11 mouse cellular contexts compared by ENCODE assay signal in the genomic region with DNA sequence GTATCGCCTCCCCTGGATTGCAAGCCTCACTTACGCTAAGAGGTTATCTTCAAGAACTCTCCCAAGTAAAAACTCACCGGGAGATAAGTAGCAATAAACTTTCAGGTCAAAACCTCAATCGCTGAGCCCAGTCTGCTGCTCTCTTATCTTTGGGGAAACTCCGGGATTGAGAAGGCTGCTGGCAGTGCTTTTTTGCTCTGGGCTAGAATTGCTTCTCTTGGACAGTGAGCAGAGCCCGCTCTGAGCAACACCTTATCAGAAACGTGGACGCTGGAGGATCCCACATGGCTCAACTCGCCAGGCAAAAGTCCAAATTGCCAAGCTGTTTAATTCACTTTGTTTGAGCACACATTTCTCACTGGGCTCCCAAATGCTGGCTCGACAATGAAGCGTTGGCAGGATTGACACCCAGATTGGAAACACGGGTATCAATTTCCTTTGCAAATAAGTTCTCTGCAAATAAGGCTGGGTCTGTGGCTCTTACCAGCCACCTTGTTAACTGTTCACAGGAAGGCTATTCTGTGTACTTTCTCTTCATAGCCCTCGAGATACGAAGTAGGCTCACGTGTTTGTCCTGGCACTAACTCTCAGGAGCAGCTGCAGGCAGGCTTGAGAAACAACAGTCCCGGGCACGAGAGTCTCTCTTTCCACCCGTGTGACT.
DNase-seq lines count a peak whose midpoint lies in the region; ATAC-seq and TF ChIP-seq lines count a peak whose summit lies in the region.
"Had no signal": no experiment of that assay in that cellular context is flagged by ENCODE, and none has a peak within 500 bp of the region (broad histone marks: within the 10 kb centered on the region; RNA-seq: fewer than 3 reads in every experiment).

No protein-coding gene starts in this region.

- H3K4me1 ChIP-seq in liver, adult 2 months (ENCODE audit: control insufficient read depth, insufficient read depth, low read length) = peaks cover 7% of the 10 kb centered on the region; the same call in 1 of the 2 replicates
- 0 out of 2 replicates have a peak, but pooled peaks cover 5% of the 10 kb centered on the region for H3K4me1 ChIP-seq in liver, embryonic 11.5 days (replicated peaks; ENCODE audit: control insufficient read depth, insufficient read depth, low read length)
- H3K4me1 ChIP-seq in heart, embryonic 10.5 days = peaks cover 14% of the 10 kb centered on the region
- no peaks in the 10 kb centered on the region for H3K4me1 ChIP-seq in stomach, postnatal 0 days (replicated peaks; ENCODE audit: control insufficient read depth, insufficient read depth)
- no peaks in the 10 kb centered on the region for H3K4me1 ChIP-seq in thymus, adult 2 months (replicated peaks; ENCODE audit: control insufficient read depth, insufficient read depth, low read length)

- H3K9me3 ChIP-seq in liver, embryonic 11.5 days (ENCODE audit: control insufficient read depth, low read length) = no peaks in the 10 kb centered on the region
- no peaks in the 10 kb centered on the region for H3K9me3 ChIP-seq in heart, embryonic 10.5 days
- no peaks in the 10 kb centered on the region for H3K9me3 ChIP-seq in stomach, postnatal 0 days (ENCODE audit: control insufficient read depth, low read length)

- no peak for TF ChIP-seq EP300 in stomach, postnatal 0 days (optimal IDR thresholded peaks at IDR 0.05)

- H3K4me3 ChIP-seq in liver, adult 2 months (ENCODE audit: insufficient read depth, low read depth, low read length) = no peak overlapping the region
- H3K4me3 ChIP-seq in liver, embryonic 11.5 days (ENCODE audit: low read depth, low read length) = no peak overlapping the region
- H3K4me3 ChIP-seq in heart, embryonic 10.5 days = peak overlapping the region; percentile 31
- H3K4me3 ChIP-seq in stomach, postnatal 0 days (ENCODE audit: low read depth, low read length) = no peak overlapping the region
- no peak overlapping the region for H3K4me3 ChIP-seq in thymus, adult 2 months (ENCODE audit: control insufficient read depth, insufficient read depth, low read length)

- no peak overlapping the region for H3K4me2 ChIP-seq in liver, embryonic 11.5 days
- H3K4me2 ChIP-seq in stomach, postnatal 0 days (replicated peaks; ENCODE audit: low read depth) = peak overlapping the region; percentile 14; the same call in 1 of the 2 replicates

- no peaks in the 10 kb centered on the region for H3K79me2 ChIP-seq in liver, adult 2 months (ENCODE audit: control insufficient read depth, insufficient read depth, low read length)

- WGBS in liver, adult 2 months = 16% methylated on average over 18 of the region's 18 CpGs
- WGBS in liver, embryonic 11.5 days = 34% methylated on average over 18 of the region's 18 CpGs
- 15% methylated on average over 18 of the region's 18 CpGs for WGBS in heart, embryonic 10.5 days
- 40% methylated on average over 18 of the region's 18 CpGs for WGBS in stomach, postnatal 0 days
- 85% methylated on average over 18 of the region's 18 CpGs for WGBS in thymus, adult 2 months

- no peak for TF ChIP-seq CTCF in liver, adult 2 months (IDR thresholded peaks at IDR 0.05; ENCODE audit: low read depth, low read length)
- no peak for TF ChIP-seq CTCF in stomach, postnatal 0 days (IDR thresholded peaks at IDR 0.05; ENCODE audit: low read depth)
- TF ChIP-seq CTCF in thymus, adult 2 months (IDR thresholded peaks at IDR 0.05; ENCODE audit: borderline replicate concordance, control insufficient read depth, extremely low read depth, insufficient read depth, low read length, poor library complexity) = no peak

- H3K9ac ChIP-seq in liver, adult 2 months (ENCODE audit: low read depth, low read length) = no peak overlapping the region
- H3K9ac ChIP-seq in liver, embryonic 11.5 days (ENCODE audit: low read depth, low read length) = no peak overlapping the region
- H3K9ac ChIP-seq in stomach, postnatal 0 days (ENCODE audit: low read length) = no peak overlapping the region

- H3K36me3 ChIP-seq in liver, adult 2 months (ENCODE audit: control insufficient read depth, insufficient read depth, low read length) = no peaks in the 10 kb centered on the region
- no peaks in the 10 kb centered on the region for H3K36me3 ChIP-seq in liver, embryonic 11.5 days (ENCODE audit: control insufficient read depth, insufficient read depth, low read length)
- no peaks in the 10 kb centered on the region for H3K36me3 ChIP-seq in heart, embryonic 10.5 days
- no peaks in the 10 kb centered on the region for H3K36me3 ChIP-seq in stomach, postnatal 0 days (ENCODE audit: control insufficient read depth, insufficient read depth, low read length)
- no peaks in the 10 kb centered on the region for H3K36me3 ChIP-seq in thymus, adult 2 months (ENCODE audit: control insufficient read depth, insufficient read depth, low read length)

- no peak overlapping the region for H3K27ac ChIP-seq in liver, adult 2 months (replicated peaks; ENCODE audit: insufficient read depth, low read depth, low read length)
- H3K27ac ChIP-seq in liver, embryonic 11.5 days (ENCODE audit: low read depth, low read length) = no peak overlapping the region
- H3K27ac ChIP-seq in heart, embryonic 10.5 days = peak overlapping the region; percentile 31; the same call in 1 of the 2 replicates
- no peak overlapping the region for H3K27ac ChIP-seq in stomach, postnatal 0 days (replicated peaks)
- H3K27ac ChIP-seq in thymus, adult 2 months (ENCODE audit: control insufficient read depth, insufficient read depth, low read length) = no peak overlapping the region

- H3K27me3 ChIP-seq in liver, adult 2 months (ENCODE audit: control insufficient read depth, insufficient read depth, low read length) = no peaks in the 10 kb centered on the region
- no peaks in the 10 kb centered on the region for H3K27me3 ChIP-seq in liver, embryonic 11.5 days (replicated peaks; ENCODE audit: control insufficient read depth, insufficient read depth, low read length)
- no peaks in the 10 kb centered on the region; the same call in 1 of the 2 replicates for H3K27me3 ChIP-seq in heart, embryonic 10.5 days (ENCODE audit: insufficient read depth, poor library complexity, severe bottlenecking)
- H3K27me3 ChIP-seq in stomach, postnatal 0 days (ENCODE audit: control insufficient read depth, insufficient read depth, low read length) = no peaks in the 10 kb centered on the region
- H3K27me3 ChIP-seq in thymus, adult 2 months (ENCODE audit: control insufficient read depth, insufficient read depth, low read length) = no peaks in the 10 kb centered on the region

- ATAC-seq in liver, embryonic 11.5 days (replicated peaks; ENCODE audit: low FRiP score) = no peak
- peak; percentile 74 for ATAC-seq in stomach, postnatal 0 days (ENCODE audit: low FRiP score, low TSS enrichment)
- ATAC-seq in erythroblast, adult 5-6 weeks (replicated peaks; ENCODE audit: low FRiP score, poor library complexity, severe bottlenecking) = no peak

- peak; percentile 76 for DNase-seq in liver, adult 2 months (ENCODE audit: extremely low read depth, low read depth, low spot score)
- DNase-seq in liver, embryonic 11.5 days (ENCODE audit: low spot score) = no peak
- peak; percentile 74 for DNase-seq in heart, embryonic 10.5 days (ENCODE audit: low spot score)
- peak; percentile 19 to 81 for DNase-seq in layer of hippocampus, postnatal 14 days (ENCODE audit: low spot score in 2 of 2)
- DNase-seq in stomach, postnatal 0 days (ENCODE audit: low spot score) = peak; percentile 63
- DNase-seq in spleen, postnatal 14 days (ENCODE audit: low spot score in 2 of 2) = no peak
- no peak for DNase-seq in thymus, adult 2 months
- DNase-seq: cerebellum, postnatal 36 days; kidney, adult 9 months; thymus, postnatal 36 days had no signal

- no peak for TF ChIP-seq POLR2A in liver, adult 2 months (IDR thresholded peaks at IDR 0.05; ENCODE audit: extremely low read depth, insufficient read depth, low read length)
- no peak for TF ChIP-seq POLR2A in thymus, adult 2 months (IDR thresholded peaks at IDR 0.05; ENCODE audit: control insufficient read depth, extremely low read depth, insufficient read depth, low read length, poor library complexity)

Comparison
In these comparisons a context has a peak if more than half of its experiments do, and no peak if none do; other contexts are left out.
1. DNase-seq: peak in liver, adult 2 months (single experiment), heart, embryonic 10.5 days (single experiment), layer of hippocampus, postnatal 14 days (2 of 2) and stomach, postnatal 0 days (single experiment); none in liver, embryonic 11.5 days (single experiment), spleen, postnatal 14 days (0 of 2) and thymus, adult 2 months (single experiment).